Mouse (Mus musculus) lung, adult 2 months (tissue): ENCODE results near the gene Spocd1.

ENCODE experiments used
- CTCF ChIP-seq: fragments of 200-500 bp; IDR thresholded peaks from 2 replicates; pipeline ENCODE4 v1.5.1; 2011; ENCODE audit warnings: mild to moderate bottlenecking, low read length, control low read depth; ENCODE audit not compliant: insufficient read depth
- POLR2A ChIP-seq: fragments of 200-500 bp; IDR thresholded peaks from 2 replicates; pipeline ENCODE4 v1.6.1; 2011; ENCODE audit warnings: low read depth, mild to moderate bottlenecking, control low read depth, low read length, borderline replicate concordance; ENCODE audit errors: extremely low read depth

GRCm38 (mm10) chr4:129985161-129985670 lies 56.2 kb downstream of the Spocd1 start:
- TF ChIP-seq POLR2A (no peak), CTCF (no peak)
